Mouse (Mus musculus): ENCODE results near the gene Gfy. TPM values are rescaled to one million over a fixed set of nuclear protein-coding genes. Genes with fewer than 3 reads are reported as not detected.
A peak's percentile ranks its signal among the peaks of the same experiment; 100 is the strongest.

The Gfy gene
- total RNA-seq (2021): not detected

GRCm38 (mm10) chr7:45179469-45179868 lies at the start of gene Gfy:
Gene Gfy, minus strand, starts transcription at chr7:45179569.
- intact Hi-C loops (cut with DNase I): no loop called here

GRCm38 (mm10) chr7:45229046-45229445 lies 49.7 kb upstream of the Gfy start:
- no peak for DNase-seq
- intact Hi-C loops (cut with DNase I): no loop called here

More at GRCm38 (mm10) chr7:45179469-45179868, at the start of gene Gfy:
- no peak for DNase-seq

GRCm38 (mm10) chr7:45228548-45228947 lies 49.2 kb upstream of the Gfy start:
- no peak for DNase-seq
- intact Hi-C loops (cut with DNase I): no loop called here

GRCm38 (mm10) chr7:45226421-45226820 lies 47.1 kb upstream of the Gfy start:
- intact Hi-C loops (cut with DNase I): no loop called here

GRCm38 (mm10) chr7:45224826-45225225 lies 45.5 kb upstream of the Gfy start:
- intact Hi-C loops (cut with DNase I): no loop called here
- DNase-seq: no peak

More at GRCm38 (mm10) chr7:45226421-45226820, 47.1 kb upstream of the Gfy start:
- no peak for DNase-seq

GRCm38 (mm10) chr7:45221680-45222079 lies 42.3 kb upstream of the Gfy start:
- DNase-seq: no peak
- intact Hi-C loops (cut with DNase I): no loop called here

GRCm38 (mm10) chr7:45216442-45217183 lies 37.2 kb upstream of the Gfy start:
- DNase-seq: peak; percentile 74 to 78

GRCm38 (mm10) chr7:45215673-45216441 lies 36.5 kb upstream of the Gfy start, which contains the start of gene Tead2:
Gene Tead2, plus strand, starts transcription at chr7:45215753.
- intact Hi-C loops (cut with DNase I): no loop called here
- peak; percentile 60 to 67 for DNase-seq

More at GRCm38 (mm10) chr7:45216442-45217183, 37.2 kb upstream of the Gfy start:
- intact Hi-C loops (cut with DNase I): no loop called here

DNA sequence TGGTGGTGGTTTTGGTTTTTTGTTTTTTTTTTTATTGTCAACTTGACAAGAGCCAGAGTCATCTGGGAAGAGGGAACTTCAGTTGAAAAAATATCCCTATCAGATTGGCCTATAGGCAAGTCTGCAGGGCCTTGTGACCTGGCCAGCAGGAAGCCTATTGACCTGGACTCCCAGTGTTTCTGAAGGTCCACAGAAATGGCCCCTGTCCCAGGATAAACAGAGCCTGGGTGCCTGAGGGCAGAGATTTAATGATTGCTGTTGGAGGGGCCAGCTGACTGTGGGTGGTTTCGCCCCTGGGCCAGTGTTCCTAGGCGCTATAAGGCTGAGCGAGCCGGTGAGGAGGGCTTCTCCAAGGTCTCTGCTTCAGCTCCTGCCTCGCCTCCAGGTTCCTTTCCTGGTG lies 34.3 kb upstream of the Gfy start:
- intact Hi-C loops (cut with DNase I): no loop called here
- no peak for DNase-seq

GRCm38 (mm10) chr7:45212356-45212755 lies 33.0 kb upstream of the Gfy start:
- no peak for DNase-seq
- intact Hi-C loops (cut with DNase I): no loop called here

DNA sequence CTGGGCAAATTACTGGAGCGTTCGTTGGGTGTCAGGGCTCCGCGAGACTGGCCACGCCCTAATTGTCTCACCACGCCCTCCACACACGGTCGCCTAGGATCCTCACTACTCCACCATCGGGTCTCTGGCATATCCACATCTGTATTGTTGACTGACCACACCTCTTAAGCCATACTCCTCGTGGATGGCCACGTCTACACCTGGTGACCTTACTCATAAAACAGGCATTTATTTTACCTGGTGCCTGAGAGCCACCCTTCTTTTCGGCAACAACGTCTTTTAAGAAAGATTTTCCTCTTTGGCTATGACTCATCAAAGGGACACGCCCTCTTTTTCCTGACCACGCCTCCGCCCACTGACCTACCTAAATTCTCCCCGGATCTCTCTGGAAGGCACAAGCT lies 32.5 kb upstream of the Gfy start, which contains the start of gene Dkkl1:
TSS of gene Dkkl1 (minus strand) at position 297 of the 401 bp plus-strand sequence.
- intact Hi-C loops (cut with DNase I): no loop called here
- DNase-seq: no peak

DNA sequence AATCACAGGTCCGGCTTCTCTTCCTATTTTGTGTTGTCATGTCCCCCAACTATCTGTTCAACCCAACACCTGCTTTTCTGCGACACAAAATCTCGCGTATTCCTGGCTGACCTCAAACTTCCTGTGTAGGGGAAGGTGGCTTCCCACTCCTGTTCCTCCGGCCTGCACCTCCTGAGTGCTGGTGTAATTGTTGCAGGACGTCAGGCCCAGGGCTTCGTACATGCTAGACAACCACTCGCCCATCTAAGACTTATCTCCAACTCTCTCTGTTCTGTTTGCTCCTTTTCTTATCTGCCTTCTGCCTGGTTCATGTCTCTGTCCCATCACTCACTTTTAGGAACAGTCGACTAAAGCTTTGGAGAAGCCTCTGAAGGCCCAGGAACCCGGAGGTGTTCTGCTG lies 31.7 kb upstream of the Gfy start:
- DNase-seq: no peak
- intact Hi-C loops (cut with DNase I): no loop called here

DNA sequence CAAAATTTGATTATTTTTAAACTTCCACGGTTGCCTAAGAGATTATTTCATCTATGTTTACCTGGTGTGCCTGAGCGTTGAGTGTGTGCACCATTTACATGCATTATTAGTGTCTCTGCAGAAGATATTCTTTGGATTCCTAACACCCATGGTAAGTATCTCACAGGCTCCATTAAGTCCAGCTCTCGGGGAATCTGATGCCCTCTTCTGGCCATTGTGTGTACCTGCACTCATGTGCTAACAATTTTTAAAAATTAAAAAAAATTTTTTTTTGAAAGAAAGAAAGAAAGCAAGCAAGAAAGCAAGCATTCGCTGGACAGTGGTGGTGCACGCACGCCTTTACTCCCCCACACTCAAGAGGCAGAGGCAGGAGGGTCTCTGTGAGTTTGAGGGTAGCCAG lies 28.9 kb upstream of the Gfy start:
- no peak for DNase-seq
- intact Hi-C loops (cut with DNase I): no loop called here

- DNase-seq: peak; percentile 87 to 89
- intact Hi-C loops (cut with DNase I): no loop called here
Measured at GRCm38 (mm10) chr7:45204380-45205143, 25.2 kb upstream of the Gfy start, which contains the start of gene Ccdc155. Gene Ccdc155, minus strand, starts transcription at chr7:45204892.

- DNase-seq: no peak
- intact Hi-C loops (cut with DNase I): no loop called here
Measured at GRCm38 (mm10) chr7:45202654-45203053, 23.3 kb upstream of the Gfy start.

GRCm38 (mm10) chr7:45198961-45199360 lies 19.6 kb upstream of the Gfy start:
- intact Hi-C loops (cut with DNase I): loop anchor here (1.0 to 2.0 kb wide), 2 partner anchors 37 to 120 kb away; no protein-coding TSS in a partner anchor
- DNase-seq: no peak

- DNase-seq: peak; percentile 84 to 87
- intact Hi-C loops (cut with DNase I): loop anchor here (1.0 to 2.0 kb wide), 2 partner anchors 36 to 120 kb away; no protein-coding TSS in a partner anchor
Measured at GRCm38 (mm10) chr7:45198435-45198834, 19.1 kb upstream of the Gfy start.

- intact Hi-C loops (cut with DNase I): no loop called here
- DNase-seq: no peak
Measured at GRCm38 (mm10) chr7:45196994-45197393, 17.6 kb upstream of the Gfy start.

DNA sequence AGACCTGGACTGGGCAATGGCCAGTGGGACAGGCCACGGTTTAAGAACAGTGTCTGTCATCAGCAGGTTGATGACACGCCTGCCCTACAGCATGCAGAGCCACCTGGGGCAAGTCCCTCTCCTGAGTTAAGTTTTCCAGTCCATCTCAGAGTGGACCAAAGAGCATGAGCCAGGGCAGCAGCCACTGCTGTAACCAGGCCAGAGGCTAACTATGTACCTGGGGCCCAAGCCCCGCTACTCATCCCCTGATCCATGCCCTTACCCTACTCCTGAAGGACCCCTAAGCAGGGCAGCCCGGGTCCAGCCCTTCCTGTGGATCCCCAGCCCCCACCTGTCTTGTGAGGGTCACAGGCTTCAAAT lies 16.8 kb upstream of the Gfy start:
- intact Hi-C loops (cut with DNase I): no loop called here
- no peak for DNase-seq

GRCm38 (mm10) chr7:45195341-45196175 lies 16.2 kb upstream of the Gfy start:
- intact Hi-C loops (cut with DNase I): no loop called here
- DNase-seq: peak; percentile 24 to 39

Data from heart, postnatal 10 days (tissue).